Mouse (Mus musculus) megakaryocyte-erythroid progenitor cell, adult 5 weeks (primary cell): Measurements from ENCODE around the gene E130116L18Rik. TPM values are rescaled to one million over a fixed set of nuclear protein-coding genes. Genes with fewer than 3 reads are reported as not detected.

Experiments used
- polyA plus RNA-seq: library from polyadenylated mRNA; stranded (reverse); fragments of >175 nt; gene quantifications from 2 replicates; pipeline ENCODE4 v1.2.3, GENCODE M21; 2012

The E130116L18Rik gene
- not detected in 2 replicates for polyA plus RNA-seq

GRCm38 (mm10) chr5:25222752-25223702, at the start of gene E130116L18Rik:
TSS of gene E130116L18Rik (minus strand) at chr5:25223153.

DNA sequence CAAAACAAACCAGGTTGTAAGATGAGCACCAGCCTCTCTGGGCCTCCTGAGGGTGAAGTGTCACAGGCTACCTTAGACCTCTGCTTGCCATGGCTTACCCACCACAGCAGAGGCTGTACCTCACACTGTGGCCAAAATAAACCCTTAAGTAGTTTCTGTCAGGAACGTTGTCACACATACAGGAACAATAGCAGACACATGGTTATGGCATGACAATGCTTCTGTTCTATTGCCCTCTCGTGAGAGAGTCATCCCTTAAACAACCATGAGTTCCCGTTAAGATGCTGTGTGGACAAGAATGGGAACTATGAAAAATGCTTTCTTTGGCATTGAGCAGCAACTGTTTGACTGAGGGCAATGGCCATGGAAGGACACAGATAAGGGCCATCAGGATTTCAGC, 1.3 kb downstream of the E130116L18Rik start, which contains the start of gene Galnt11:
Galnt11 (plus strand) TSS at position 301 of the 400 bp plus-strand sequence.

DNA sequence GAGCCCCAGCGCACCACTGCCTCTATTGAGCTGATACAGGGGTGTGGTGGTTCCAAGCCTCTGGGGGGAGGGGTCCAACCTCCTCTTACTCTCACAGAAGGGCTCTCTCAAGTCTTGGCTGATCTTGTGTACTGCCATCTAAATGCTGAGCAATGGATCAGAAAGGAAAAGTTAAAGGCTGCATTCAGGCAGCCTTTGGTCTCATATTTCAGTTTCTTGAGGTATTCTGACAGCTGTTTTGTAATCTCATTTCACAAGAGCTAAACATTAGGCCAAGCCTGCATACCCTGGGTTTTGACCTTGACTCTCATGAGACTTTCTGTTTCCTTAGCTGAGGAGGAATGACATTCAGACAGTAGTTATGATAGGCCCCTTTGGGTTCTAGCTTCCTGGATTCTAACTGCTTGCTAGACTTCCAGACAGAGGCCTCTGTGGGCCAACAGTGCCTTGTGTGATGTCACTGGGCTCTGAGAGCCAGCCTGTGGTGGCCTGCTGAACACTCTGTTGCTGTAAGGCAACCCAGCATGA, 41.9 kb downstream of the E130116L18Rik start, which contains the start of gene Galntl5:
Galntl5 (plus strand) TSS at position 457 of the 528 bp plus-strand sequence.

Other genes starting within 250 kb of the E130116L18Rik start
- 11.4 and 12.2 TPM in 2 replicates for gene Prkag2, start 122.5 kb downstream of the E130116L18Rik start, polyA plus RNA-seq
- not detected in 2 replicates for gene Galntl5, start 41.7 kb downstream of the E130116L18Rik start, polyA plus RNA-seq
- gene Galnt11, start 1.2 kb downstream of the E130116L18Rik start, polyA plus RNA-seq = 3.0 and 3.2 TPM in 2 replicates